Mouse (Mus musculus) liver, postnatal 0 days (tissue): ENCODE measurements around the gene Arfgef3.

ENCODE experiments used
- CTCF ChIP-seq: sonication (generic); IDR thresholded peaks from 2 replicates; pipeline ENCODE4 v1.5.1; 2016; ENCODE audit warnings: antibody characterized with exemption, low read depth
- EP300 ChIP-seq: IDR thresholded peaks from 2 replicates; pipeline ENCODE4 v1.6.1; 2016; ENCODE audit warnings: antibody characterized with exemption, low read depth, mild to moderate bottlenecking

DNA sequence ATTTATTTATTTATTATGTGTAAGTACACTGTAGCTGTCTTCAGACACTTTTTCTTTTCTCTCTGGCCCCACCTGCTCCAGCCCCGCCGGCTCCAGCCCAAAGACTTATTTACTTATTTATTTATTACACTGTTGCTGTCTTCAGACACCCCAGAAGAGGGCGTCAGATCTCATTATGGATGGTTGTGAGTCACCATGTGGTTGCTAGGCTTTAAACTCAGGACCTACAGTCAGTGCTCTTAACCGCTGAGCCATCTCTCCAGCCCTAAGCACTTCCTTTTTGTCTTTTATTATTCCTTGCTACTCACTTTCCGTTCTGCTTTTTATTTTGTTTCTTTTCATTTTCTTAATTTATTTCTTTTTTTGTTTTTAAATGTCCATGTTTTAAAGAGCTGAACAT lies 182.3 kb downstream of the Arfgef3 start:
- TF ChIP-seq EP300: no peak
- TF ChIP-seq CTCF: no peak
